Mouse (Mus musculus) layer of hippocampus, postnatal 14 days (tissue): ENCODE data around the gene Shmt2. TPM values are rescaled to one million over a fixed set of nuclear protein-coding genes. Genes with fewer than 3 reads are reported as not detected.

Experiments used
- DNase-seq, 2 experiments: peaks; one replicate each; pipeline ENCODE4 v3.0.0; 2021 to 2022; ENCODE audit warnings: low spot score in 2 of 2, mixed read lengths in 1 of 2
- total RNA-seq, 2 experiments: library from RNA; stranded (reverse); gene quantifications; 2 replicates each; pipeline ENCODE4 v1.2.3; 2021

Shmt2 gene
- total RNA-seq, 2 experiments from 2014 or later, result 33.0 to 35.5 TPM

GRCm38 (mm10) chr10:127480833-127481813 is 41.1 kb downstream of the Shmt2 start:
- peak in 1 of 2 experiments; percentile 42 for DNase-seq

GRCm38 (mm10) chr10:127479131-127479530 is 43.1 kb downstream of the Shmt2 start:
- peak in 1 of 2 experiments; percentile 44 for DNase-seq

GRCm38 (mm10) chr10:127477301-127477700 is 44.9 kb downstream of the Shmt2 start:
- DNase-seq, result no peak

- DNase-seq, result no peak
Measured at GRCm38 (mm10) chr10:127476541-127476940, 45.7 kb downstream of the Shmt2 start.

GRCm38 (mm10) chr10:127475175-127475574 is 47.1 kb downstream of the Shmt2 start:
- DNase-seq, result no peak

- no peak for DNase-seq
Measured at GRCm38 (mm10) chr10:127472722-127473121, 49.5 kb downstream of the Shmt2 start.

GRCm38 (mm10) chr10:127471281-127471988 is 50.8 kb downstream of the Shmt2 start:
- DNase-seq, result no peak

Other genes starting within 250 kb of the Shmt2 start
- gene Mbd6, start 233.4 kb downstream of the Shmt2 start, total RNA-seq, result 10 to 100 TPM; 46.0 to 53.3 TPM
- 10 to 100 TPM; 56.3 to 59.4 TPM for gene Mars, start 210.7 kb downstream of the Shmt2 start, total RNA-seq
- 1 to 10 TPM in 1 of 2 experiments, under 1 TPM in 1; 0.99 to 1.1 TPM for gene Arhgap9, start 200.5 kb downstream of the Shmt2 start, total RNA-seq
- gene Gli1, start 180.5 kb downstream of the Shmt2 start, total RNA-seq, result 1 to 10 TPM; 2.0 to 3.3 TPM
- under 1 TPM in 1 of 2 experiments, not detected in 1; 0.07 TPM for gene Inhbe, start 168.0 kb downstream of the Shmt2 start, total RNA-seq
- gene Inhbc, start 152.0 kb downstream of the Shmt2 start, total RNA-seq, result not detected
- 100 to 1,000 TPM; 161 to 186 TPM for gene R3hdm2, start 142.1 kb downstream of the Shmt2 start, total RNA-seq
- 1 to 10 TPM; 5.0 to 6.4 TPM for gene Stac3, start 20.8 kb downstream of the Shmt2 start, total RNA-seq
- 1 to 10 TPM; 4.8 to 6.9 TPM for gene Ndufa4l2, start 7.5 kb downstream of the Shmt2 start, total RNA-seq
- gene Nxph4, start 12.1 kb upstream of the Shmt2 start, total RNA-seq, result 1 to 10 TPM; 2.7 TPM
- 100 to 1,000 TPM; 287 to 301 TPM for gene Lrp1, start 98.7 kb upstream of the Shmt2 start, total RNA-seq
- gene Stat6, start 120.5 kb upstream of the Shmt2 start, total RNA-seq, result 1 to 10 TPM; 6.1 to 6.2 TPM
- gene Nemp1, start 144.5 kb upstream of the Shmt2 start, total RNA-seq, result 1 to 10 TPM; 3.5 to 5.7 TPM
- 10 to 100 TPM; 33.3 to 36.9 TPM for gene Nab2, start 146.1 kb upstream of the Shmt2 start, total RNA-seq
- under 1 TPM; 0.48 to 0.76 TPM for gene Myo1a, start 182.7 kb upstream of the Shmt2 start, total RNA-seq
- gene Tac2, start 202.0 kb upstream of the Shmt2 start, total RNA-seq, result 1 to 10 TPM; 5.2 to 6.3 TPM
- 1 to 10 TPM; 9.1 to 9.5 TPM for gene Zbtb39, start 217.1 kb upstream of the Shmt2 start, total RNA-seq
- 1 to 10 TPM; 1.6 TPM for gene Gpr182, start 229.3 kb upstream of the Shmt2 start, total RNA-seq
- under 1 TPM; 0.09 to 0.24 TPM for gene Rdh1, start 237.3 kb upstream of the Shmt2 start, total RNA-seq
- gene Rdh16f1, start 237.3 kb upstream of the Shmt2 start, total RNA-seq, result under 1 TPM; 0.25 to 0.76 TPM